Mouse (Mus musculus) adrenal gland, postnatal 14 days (tissue): ENCODE measurements around the gene Uck1. TPM values are rescaled to one million over a fixed set of nuclear protein-coding genes. Genes with fewer than 3 reads are reported as not detected.
A peak's percentile ranks its signal among the peaks of the same experiment; 100 is the strongest.

ENCODE experiments used
- DNase-seq: peaks from one replicate; pipeline ENCODE4 v3.0.0; 2021; ENCODE audit warnings: mixed read lengths
- total RNA-seq: library from RNA; stranded (reverse); gene quantifications from 2 replicates; pipeline ENCODE4 v1.2.3, GENCODE M21; 2021

Gene Uck1
- total RNA-seq, 1 experiment from 2014 or later = 137 TPM

GRCm38 (mm10) chr2:32258887-32259533 is 949 bp downstream of the Uck1 start:
- peak; percentile 57 for DNase-seq

GRCm38 (mm10) chr2:32256273-32256672 is 3.7 kb downstream of the Uck1 start:
- DNase-seq = peak; percentile 43

- peak; percentile 58 for DNase-seq
Measured at GRCm38 (mm10) chr2:32254563-32254962, 5.4 kb downstream of the Uck1 start.

- DNase-seq = no peak
Measured at GRCm38 (mm10) chr2:32253352-32253751, 6.6 kb downstream of the Uck1 start.

- no peak for DNase-seq
Measured at GRCm38 (mm10) chr2:32252658-32253057, 7.3 kb downstream of the Uck1 start.

- peak; percentile 66 for DNase-seq
Measured at GRCm38 (mm10) chr2:32251791-32252527, 8.0 kb downstream of the Uck1 start.

GRCm38 (mm10) chr2:32248377-32249361 is 11.3 kb downstream of the Uck1 start:
- DNase-seq = peak; percentile 78

GRCm38 (mm10) chr2:32246741-32247140 is 13.2 kb downstream of the Uck1 start:
- peak; percentile 60 for DNase-seq

GRCm38 (mm10) chr2:32242986-32243385 is 17.0 kb downstream of the Uck1 start:
- no peak for DNase-seq

GRCm38 (mm10) chr2:32240591-32240990 is 19.4 kb downstream of the Uck1 start:
- no peak for DNase-seq

GRCm38 (mm10) chr2:32238708-32239435 is 21.1 kb downstream of the Uck1 start:
- DNase-seq = no peak

- DNase-seq = no peak
Measured at GRCm38 (mm10) chr2:32237571-32237970, 22.4 kb downstream of the Uck1 start.

- DNase-seq = peak; percentile 80
Measured at GRCm38 (mm10) chr2:32236760-32237487, 23.0 kb downstream of the Uck1 start.

- DNase-seq = peak; percentile 94
Measured at GRCm38 (mm10) chr2:32235886-32236759, 23.8 kb downstream of the Uck1 start, which contains the start of gene Pomt1. Gene Pomt1 (plus strand): TSS chr2:32236590.

GRCm38 (mm10) chr2:32235433-32235832 is 24.5 kb downstream of the Uck1 start:
- no peak for DNase-seq

GRCm38 (mm10) chr2:32222057-32222456 is 37.9 kb downstream of the Uck1 start:
- no peak for DNase-seq

GRCm38 (mm10) chr2:32221577-32221976 is 38.4 kb downstream of the Uck1 start:
- no peak for DNase-seq

GRCm38 (mm10) chr2:32220969-32221368 is 39.0 kb downstream of the Uck1 start:
- DNase-seq = no peak

GRCm38 (mm10) chr2:32220021-32220420 is 39.9 kb downstream of the Uck1 start:
- DNase-seq = no peak

GRCm38 (mm10) chr2:32219501-32219900 is 40.5 kb downstream of the Uck1 start:
- DNase-seq = no peak
